Mouse (Mus musculus) MEL-GATA-1-ER (cell line): ENCODE measurements at regions not wholly inside any gene's neighbourhood (a gene's known extent, or its start where the extent isn't known, plus 50 kb on each side); places are given as distances from the start of the nearest gene placed in this dataset.

Experiments
- DNase-seq: peaks from one replicate; pipeline ENCODE4 v3.0.0-alpha.2; 2012; ENCODE audit warnings: low read depth; ENCODE audit errors: extremely low read depth

- no peak for DNase-seq
Measured at GRCm38 (mm10) chr1:52305679-52306632, 72.9 kb upstream of the Gls start.

- DNase-seq: peak; percentile 72
Measured at GRCm38 (mm10) chr1:52302557-52302956, 69.5 kb upstream of the Gls start.

GRCm38 (mm10) chr1:52301266-52301665, 68.2 kb upstream of the Gls start:
- peak; percentile 46 for DNase-seq

GRCm38 (mm10) chr1:52299559-52299958, 66.5 kb upstream of the Gls start:
- no peak for DNase-seq

- peak; percentile 83 for DNase-seq
Measured at GRCm38 (mm10) chr1:52298336-52298735, 65.3 kb upstream of the Gls start.

- no peak for DNase-seq
Measured at GRCm38 (mm10) chr1:52296178-52296577, 63.1 kb upstream of the Gls start.

- peak; percentile 64 for DNase-seq
Measured at GRCm38 (mm10) chr1:52294521-52294920, 61.5 kb upstream of the Gls start.

GRCm38 (mm10) chr1:52293393-52294099, 60.5 kb upstream of the Gls start:
- no peak for DNase-seq
